Mouse (Mus musculus) ES-CJ7 (cell line): ENCODE measurements at regions not wholly inside any gene's neighbourhood (a gene's known extent, or its start where the extent isn't known, plus 50 kb on each side); places are given as distances from the start of the nearest gene placed in this dataset.

ENCODE experiments used
- DNase-seq: peaks from one replicate; pipeline ENCODE4 v3.0.0; 2011; ENCODE audit warnings: low read depth, low spot score

DNA sequence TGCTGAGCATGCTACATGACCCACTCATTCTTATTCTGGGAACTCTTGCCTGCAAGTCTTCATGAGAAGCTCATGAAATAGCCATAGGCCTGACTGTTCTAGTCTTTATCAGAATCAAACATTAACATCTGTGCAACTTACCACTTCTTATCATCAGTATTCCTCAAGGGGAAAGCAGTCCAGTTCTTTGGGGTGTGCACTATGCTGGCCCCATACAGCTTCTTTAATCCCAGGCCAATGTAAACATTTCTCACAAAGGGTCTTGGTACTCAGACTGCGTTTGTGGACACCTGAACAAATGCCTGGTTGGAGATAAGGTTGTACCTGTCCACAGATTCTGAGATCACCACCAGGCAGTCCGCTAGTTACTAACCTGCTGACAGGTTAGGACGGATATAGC, 51.3 kb downstream of the 3110018I06Rik start:
- no peak for DNase-seq

GRCm38 (mm10) chr12:107541196-107541595, 52.8 kb downstream of the 3110018I06Rik start:
- DNase-seq: no peak

DNA sequence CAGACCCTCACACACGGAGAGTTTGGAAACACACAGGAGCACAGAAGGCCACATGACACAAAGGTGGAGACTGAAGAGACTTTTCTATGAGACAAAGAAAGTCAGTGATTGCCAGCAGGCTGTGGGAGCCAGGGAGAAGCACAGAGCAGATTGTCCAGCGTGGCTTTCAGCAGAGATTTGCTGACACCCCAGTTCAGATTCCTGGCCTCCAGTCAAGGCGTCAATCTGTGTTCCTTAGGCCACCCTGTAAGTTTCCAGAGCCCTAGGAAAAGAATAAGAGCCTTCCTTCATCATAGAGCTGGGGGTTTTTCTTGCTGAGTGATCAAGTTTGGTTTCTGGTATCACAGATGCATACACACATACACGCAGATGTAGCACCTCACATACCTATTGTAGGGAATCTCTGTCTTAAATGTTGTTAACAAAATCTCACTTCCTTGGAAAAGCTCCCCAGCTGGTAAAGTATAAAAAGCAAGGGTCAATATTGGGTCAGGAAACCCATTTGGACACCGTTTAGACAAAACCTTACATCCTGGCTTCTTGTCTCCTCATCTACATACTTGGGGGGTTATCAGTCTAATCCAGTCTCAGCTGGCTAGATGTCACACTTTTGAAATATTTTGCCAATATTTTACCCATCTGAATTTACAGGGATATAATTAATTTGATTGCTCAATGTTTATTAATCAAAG, 58.9 kb downstream of the 3110018I06Rik start:
- no peak for DNase-seq

DNA sequence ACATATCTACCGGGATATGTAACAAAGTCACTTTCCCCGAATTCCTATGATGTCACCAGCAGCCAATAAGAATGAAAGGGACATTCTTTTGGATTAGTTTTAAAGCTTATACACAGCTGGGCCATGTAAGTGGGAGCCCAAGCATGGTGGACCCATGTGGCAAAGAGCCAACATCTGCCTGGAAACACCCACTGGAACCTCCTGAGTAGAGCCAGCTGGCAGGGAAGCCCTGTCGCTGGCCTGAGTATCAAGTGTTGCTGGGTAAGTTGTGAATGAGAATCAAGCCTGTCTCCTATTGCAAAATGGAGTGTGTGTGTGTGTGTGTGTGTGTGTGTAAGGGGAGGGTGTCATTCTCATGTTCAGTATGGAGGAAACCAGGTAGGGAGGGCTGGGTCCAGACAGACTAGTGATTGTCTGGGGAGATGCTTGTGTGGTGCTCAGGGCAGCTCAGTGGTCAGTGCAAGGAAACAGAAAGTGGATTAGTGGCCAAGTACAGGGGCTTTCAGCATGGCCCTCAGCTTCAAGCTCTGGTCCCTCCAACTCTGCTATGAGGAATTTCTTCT, 59.5 kb downstream of the 3110018I06Rik start:
- DNase-seq: no peak

- DNase-seq: no peak
These were observed 61.2 kb downstream of the 3110018I06Rik start for GRCm38 (mm10) chr12:107549452-107550296.

DNA sequence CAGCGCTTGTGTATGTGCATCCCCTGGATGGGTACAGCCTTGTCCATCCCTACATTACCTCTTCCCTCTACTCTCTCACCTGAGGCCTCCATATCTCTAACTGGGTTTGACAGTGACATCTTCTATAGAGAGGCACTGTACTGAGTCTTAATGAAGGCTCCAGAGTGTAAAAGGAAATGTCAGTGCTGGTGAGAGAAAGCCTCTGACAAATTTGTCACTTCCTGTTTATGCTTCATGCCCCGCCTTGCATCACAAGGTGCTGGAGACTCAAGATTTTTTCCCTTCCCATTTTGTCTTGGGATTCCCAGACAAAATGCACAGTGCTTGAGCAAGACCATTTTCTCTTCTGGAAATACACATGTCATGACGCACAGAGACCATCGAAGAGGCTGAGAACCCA, 70.8 kb downstream of the 3110018I06Rik start:
- DNase-seq: no peak

- DNase-seq: peak; percentile 20
These were observed 71.7 kb downstream of the 3110018I06Rik start for GRCm38 (mm10) chr12:107560100-107560499.

DNA sequence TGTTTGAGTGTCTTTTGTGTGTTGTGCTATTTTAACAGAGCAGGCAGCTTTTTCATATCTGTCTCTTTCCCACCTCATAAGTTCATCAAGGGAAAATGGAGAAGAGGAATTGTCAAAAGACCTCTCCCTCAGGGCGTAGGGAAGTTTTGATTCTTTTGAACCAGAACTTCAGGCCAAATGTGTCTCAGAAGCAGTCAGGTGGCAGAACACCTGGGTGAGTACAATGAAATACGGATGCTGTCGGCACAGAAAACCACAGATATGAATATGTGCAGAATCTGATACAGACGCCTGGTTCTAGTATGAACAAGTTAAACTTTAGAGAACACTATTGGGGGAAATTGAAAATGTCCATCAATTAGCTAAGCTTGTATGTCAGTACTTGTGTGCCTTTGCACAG, 84.2 kb downstream of the 3110018I06Rik start:
- no peak for DNase-seq

DNA sequence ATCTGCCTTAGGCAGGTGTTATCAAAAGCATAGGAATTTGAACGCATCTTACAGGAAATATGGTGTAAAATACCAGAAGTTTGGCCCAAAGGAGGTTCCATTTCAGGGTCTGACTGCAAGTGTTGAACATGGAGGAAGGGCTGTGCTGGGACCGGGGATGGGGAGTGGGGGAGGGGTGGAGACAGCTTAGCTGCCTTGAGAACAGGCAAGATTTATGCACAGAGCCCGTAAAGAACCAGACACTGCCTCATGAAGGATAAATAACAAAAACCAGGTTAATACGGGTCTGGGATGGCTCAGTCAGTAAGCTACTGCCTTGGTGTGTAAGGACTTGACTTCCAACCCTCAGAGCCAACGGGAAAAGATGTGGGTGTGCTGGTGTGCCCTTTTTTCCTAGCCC, 91.1 kb downstream of the 3110018I06Rik start:
- DNase-seq: no peak

GRCm38 (mm10) chr12:107583151-107583720, 94.8 kb downstream of the 3110018I06Rik start:
- no peak for DNase-seq

DNA sequence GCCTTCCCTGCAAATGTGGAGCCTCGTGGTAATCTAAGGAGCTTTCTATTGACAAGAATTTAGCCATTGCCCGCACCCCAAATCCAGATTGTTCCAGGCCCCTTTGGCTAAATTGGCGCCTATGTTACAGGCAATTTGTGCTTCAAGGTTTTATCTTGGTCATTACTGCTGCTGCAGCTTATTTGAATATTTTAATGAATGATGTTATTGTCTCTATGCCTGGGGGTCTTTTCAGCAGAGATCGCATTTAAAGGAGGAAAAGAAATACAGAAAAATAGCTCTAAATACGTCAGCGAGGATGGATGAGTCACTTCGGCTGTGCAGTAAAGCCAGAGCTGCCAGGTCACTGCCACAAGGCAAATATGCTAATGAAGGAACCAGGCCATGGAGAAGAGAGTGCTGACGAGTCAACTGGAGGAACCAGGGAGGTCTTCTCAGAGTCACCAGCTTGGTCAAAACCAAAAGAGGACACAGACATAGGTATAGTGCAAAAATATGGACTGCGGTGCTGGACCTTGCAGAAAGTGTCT, 97.3 kb downstream of the 3110018I06Rik start:
- no peak for DNase-seq

DNA sequence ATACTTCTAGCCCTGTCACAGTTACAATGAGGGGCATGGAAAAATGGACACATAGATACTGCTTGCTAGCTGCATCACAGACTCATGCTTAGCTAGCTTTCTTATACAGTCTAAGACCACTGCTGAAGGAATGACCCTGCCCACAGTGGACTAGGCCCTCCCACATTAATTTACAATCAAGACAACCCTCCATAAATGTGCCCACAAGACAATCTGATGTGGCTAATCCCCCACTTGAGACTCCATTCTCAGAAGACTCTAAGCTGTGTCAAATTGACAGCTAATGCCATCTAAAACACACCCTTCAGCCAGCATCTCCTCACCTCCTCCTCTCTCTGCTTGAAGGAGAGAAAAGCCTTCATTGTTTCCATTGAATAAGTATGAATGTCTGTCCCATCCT, 107.8 kb downstream of the 3110018I06Rik start:
- DNase-seq: no peak

GRCm38 (mm10) chr12:107600576-107600975, 112.1 kb downstream of the 3110018I06Rik start:
- DNase-seq: no peak

- no peak for DNase-seq
These were observed 120.5 kb downstream of the 3110018I06Rik start for GRCm38 (mm10) chr12:107608966-107609365.

DNA sequence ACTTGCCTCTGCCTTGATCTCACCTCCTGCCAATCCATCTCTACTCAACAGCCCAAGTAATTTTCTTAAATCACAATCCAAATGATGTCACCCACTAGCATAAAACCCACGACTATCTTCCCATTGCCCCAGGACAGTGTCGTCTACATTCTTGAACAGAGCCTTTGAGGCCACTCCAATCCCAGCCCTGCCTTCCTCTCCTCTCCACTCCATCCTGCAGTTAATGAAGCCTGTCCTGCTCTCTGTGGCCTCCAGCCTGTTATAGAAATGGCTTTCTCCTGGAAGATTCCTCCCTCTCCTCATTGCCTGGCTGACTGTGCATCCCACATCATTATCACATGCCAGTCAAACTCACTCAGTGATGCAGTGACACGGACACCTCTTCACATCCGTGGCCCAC, 121.6 kb downstream of the 3110018I06Rik start:
- DNase-seq: no peak

- DNase-seq: no peak
These were observed 129.0 kb downstream of the 3110018I06Rik start for GRCm38 (mm10) chr12:107617212-107617994.

DNA sequence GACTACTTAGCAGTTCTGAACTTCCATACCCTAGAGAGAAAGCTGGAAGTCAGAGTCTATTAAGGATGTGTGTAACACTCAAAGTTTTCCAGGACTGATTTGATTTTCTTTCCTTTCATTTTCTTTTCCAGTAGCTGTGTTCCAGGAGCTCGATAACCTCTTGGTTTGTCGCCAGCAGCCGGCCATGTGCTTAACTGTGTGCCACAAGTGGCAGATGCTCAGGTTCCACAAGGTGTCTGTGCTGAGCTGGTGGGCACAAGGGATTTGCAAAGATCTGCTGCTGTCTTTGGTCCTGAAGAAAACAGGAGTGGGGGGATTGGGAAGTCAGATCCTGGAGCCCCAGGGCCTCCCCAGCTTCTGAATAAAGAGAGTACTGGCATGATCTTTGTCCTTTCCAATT, 136.0 kb downstream of the 3110018I06Rik start:
- no peak for DNase-seq

DNA sequence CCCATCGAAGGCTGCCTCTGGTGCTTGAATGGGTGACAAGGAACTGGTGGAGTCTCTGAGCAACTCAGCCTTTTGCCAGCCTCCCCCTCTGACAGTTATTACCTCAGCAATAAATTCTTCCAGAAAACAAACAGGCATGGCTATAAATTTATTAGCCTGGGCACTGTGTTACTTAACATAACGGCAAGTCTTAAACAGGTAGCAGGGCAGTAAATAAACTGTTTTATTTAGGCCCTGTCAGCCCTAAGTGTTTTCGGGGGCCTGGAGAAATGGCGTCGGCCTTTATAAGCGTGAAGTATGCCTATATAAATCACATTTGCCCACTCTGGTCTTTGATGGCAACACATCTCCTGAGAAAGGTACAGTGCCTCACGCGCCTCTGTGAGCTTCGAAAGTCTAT, 159.6 kb downstream of the 3110018I06Rik start:
- no peak for DNase-seq

DNA sequence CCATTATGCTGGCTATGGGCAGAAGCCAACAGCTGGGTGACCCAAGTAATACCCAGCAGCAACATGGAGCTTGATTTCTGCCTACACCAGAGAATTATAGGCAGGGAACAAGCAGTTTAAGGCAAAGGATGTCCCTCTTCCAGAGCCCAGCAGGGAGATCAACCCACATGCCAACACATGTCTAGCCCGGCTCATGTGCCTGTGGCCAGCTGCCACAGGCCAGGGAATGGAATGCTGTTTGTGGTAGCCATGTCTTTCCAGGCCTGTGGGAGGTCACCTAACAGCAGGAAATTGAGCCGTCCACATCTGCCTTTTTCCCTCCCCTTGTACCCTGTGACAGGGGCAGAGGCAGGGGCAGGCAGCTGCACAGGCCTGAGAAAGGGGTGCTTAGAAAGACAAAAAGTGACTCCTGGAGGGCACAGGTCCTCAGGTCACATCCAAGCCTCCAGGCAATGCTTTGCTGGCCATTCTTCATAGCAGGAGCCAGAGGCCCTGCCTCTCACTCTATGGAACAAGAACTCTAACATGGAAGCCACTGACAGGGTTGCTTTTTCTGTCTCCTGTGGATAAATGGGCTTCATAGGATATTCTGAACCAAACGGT, 163.8 kb downstream of the 3110018I06Rik start:
- no peak for DNase-seq

- DNase-seq: no peak
These were observed 164.7 kb downstream of the 3110018I06Rik start for GRCm38 (mm10) chr12:107653131-107653530.

DNA sequence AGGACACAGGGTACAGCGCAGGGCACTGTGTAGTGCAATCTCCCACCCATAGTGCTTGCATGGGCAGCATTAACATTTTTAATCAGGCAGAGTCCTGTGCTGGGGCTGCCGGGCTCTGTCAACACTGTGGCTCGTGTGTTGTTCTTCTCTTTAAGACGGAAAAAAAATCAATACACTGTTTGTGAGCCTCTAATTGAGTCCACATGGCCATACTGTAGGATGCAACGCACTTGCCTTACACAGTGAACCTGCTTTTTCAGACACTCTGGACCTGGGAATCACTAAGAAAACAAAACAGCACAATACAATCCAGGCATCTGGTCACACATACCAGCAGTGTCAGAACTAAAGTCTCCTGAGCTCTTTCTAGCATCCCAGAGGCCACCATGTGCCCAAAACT, 168.4 kb downstream of the 3110018I06Rik start:
- DNase-seq: no peak
